Mouse (Mus musculus): ENCODE results near the gene Stt3b. TPM values are rescaled to one million over a fixed set of nuclear protein-coding genes. Genes with fewer than 3 reads are reported as not detected.

Gene Stt3b
- 10 to 100 TPM; 80.9 to 84.0 TPM for total RNA-seq (2021)

DNA sequence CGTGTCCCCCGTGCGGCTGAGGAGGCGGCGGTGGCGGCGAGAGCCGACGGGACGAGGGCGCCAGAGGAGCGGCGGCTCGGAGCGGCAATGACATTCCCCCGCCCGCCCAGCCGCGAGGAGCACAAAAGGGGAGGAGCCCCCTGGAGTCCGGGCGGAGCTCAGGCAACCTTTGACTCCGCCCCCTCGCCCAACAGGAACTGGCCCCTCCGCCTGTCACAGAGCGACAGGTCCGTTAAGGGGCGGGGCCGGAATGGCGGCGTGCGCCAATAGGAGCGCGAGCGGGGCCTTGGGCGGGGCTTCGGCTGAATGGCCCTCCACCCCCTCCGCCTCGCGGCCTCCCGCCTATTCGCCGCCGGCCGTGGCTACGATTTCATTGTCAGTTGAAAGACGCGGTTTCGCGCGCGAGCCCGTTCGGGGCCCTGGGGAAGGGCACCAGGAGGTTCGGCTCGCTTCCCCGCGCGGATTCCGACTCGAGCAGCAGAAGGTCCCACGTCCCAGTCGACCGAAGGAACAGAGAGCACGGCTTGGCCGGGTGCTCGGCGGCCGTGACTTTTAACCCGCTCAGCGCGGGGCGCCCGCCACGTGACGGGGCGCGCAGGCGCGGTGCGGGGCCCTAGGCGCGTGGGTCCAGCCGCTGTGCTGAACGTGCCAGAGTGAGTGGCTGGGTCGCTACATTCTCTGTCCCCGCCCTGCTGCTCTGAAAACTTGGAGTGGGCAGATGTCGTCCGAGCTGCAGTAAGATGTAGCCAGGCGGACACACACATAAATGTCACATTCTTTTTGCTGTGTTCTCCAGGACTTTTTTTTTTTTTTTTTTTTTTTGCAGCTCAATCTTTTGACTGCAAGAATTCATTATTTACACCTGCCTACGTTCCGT is at the start of gene Stt3b:
Gene Stt3b (minus strand): TSS at position 76 of the 877 bp plus-strand sequence.
- DNase-seq, result peak; percentile 100

GRCm38 (mm10) chr9:115358421-115358820 is 48.2 kb upstream of the Stt3b start:
- DNase-seq, result no peak

DNA sequence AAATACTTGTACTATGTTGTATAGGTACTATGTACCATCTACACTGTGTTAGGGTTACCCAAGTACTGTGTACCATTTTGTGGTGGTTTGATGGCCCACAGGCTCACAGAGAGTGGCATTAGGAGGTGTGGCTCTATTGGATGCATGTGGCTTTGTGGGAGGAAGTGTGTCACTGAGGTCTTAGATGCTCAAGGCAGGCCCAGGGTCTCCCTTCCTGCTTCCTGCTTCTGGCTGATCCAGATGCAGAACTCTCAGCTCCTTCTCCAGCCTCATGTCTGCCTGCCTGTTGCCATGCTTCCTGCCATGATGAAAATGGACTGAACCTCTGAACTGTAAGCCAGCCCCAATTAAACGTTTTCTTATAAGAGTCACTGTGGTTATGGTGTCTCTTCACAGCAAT is 47.8 kb upstream of the Stt3b start:
- DNase-seq, result no peak

GRCm38 (mm10) chr9:115356731-115357458 is 46.7 kb upstream of the Stt3b start:
- DNase-seq, result no peak

GRCm38 (mm10) chr9:115355972-115356371 is 45.8 kb upstream of the Stt3b start:
- DNase-seq, result no peak

GRCm38 (mm10) chr9:115349741-115350512 is 39.7 kb upstream of the Stt3b start:
- DNase-seq, result no peak

DNA sequence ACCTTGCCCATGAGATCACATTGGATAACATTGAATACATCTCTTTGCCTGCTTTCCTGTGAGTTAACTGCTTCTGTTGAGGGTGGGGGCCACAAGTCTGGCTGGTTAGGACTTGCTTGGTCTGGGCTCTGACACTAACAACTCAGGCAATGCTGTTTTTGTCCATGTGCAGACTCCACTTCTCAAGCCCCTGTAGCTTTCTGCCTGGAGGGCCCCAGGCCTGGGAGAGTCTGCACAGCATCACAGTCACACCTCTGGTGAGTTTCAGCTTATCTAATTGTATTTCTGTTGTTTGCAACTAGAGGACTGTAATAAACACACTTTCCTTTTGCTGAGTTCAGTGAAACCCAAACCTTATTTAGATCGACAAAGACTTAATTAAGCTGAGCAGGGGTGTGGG is 38.9 kb upstream of the Stt3b start:
- DNase-seq, result no peak

DNA sequence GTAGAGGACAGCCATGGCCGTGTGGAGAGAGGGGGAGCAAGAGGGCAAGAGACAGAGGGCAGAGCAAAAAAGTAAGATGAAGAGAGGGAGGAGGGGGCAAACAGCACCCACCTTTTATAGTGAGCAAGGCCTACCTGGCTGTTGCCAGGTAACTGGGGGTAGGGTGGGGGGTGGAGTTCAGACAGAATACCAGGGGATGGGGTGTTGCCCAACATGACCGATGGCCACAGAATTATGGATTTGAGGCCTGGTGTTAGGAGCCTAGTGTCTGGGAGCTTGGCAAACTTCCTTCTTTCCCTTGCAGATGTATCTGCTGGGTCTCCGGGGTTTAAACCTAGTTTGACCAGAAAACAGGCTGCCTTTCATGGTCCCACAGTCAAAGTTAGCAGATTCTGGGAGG is 34.7 kb upstream of the Stt3b start:
- DNase-seq, result no peak

GRCm38 (mm10) chr9:115341576-115341975 is 31.4 kb upstream of the Stt3b start:
- DNase-seq, result no peak

DNA sequence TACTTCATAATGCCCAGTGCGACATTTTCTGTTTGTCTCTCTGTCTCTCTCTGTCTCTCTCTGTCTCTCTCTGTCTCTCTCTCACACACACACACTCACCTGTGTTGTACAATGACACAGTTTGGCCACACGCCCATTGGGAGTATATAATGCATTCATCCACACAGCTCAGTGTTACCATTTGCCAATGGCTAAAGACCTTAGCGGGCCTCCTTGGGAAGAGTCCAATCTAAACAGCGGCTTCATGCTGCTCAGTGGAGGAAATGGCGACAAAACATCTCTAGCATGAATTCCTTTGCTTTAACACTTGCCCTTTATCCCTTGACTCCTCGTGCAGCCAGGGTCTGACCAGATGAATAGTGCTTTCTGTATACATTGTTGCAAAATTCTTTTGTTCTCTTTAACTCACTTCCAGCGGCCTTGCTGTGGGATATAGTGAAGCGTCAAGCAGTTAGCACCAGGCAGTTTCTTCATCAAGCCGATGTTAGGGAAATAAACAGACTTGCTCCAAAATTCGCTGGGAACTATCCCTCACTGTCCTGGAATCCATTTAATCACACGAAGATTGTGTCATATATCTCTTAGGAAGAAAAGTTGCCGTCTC is 30.1 kb upstream of the Stt3b start:
- peak; percentile 32 for DNase-seq

GRCm38 (mm10) chr9:115338816-115339215 is 28.6 kb upstream of the Stt3b start:
- no peak for DNase-seq

DNA sequence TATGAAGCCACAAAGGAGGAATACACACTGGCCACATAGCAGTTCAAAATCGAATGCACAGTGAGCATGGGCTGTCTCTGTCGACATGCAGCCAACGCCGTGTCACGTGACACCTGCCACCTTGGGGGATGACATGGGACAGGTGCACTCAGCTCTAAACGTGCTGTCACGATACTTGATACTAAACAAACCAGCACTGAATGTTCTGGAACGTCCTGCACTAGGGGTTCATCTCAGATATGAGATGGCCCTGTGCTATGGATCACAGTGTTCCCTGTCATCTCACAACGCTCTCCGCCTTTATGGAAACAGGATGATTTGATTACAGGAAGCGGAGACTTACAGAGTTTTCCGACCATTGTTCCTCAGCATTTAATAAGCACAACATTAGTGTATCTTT is 22.8 kb upstream of the Stt3b start:
- DNase-seq, result no peak

DNA sequence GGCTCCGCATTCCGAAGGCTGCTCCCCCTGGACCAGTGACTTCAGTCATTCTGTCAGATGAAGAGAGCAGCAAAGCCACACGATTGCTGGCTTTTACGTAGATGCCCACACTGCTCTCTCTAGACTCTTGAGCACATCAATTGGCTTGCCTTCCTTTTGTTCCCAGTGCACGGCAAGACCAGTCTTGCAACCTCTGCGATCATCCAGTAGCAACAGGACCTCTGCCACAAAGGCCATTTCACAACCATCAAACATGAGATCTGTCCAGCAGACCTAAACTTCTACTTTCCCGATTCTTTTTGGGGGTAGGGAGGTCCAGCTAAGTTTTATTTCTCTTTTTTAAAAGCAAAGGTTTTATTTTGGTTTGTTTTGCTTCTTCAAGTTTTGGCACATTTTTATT is 22.1 kb upstream of the Stt3b start:
- DNase-seq, result no peak

GRCm38 (mm10) chr9:115330861-115331476 is 20.7 kb upstream of the Stt3b start:
- peak; percentile 41 for DNase-seq

DNA sequence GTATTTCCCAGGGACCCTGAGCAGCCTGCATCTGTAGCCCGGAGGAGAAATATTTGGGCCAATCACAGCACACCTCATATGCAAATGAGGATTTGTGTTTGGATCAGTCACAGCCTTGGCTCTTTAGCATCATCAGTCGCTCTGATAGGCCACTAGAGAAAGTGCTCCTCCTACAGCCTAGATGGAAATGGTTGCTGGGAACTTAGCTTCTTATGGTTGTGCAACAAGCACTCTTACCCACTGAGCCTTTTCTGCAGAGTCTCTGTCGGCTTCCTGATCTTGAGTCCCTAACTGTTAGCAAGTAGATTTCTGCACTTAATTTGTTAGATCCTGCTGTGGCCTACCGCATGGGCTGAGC is 16.3 kb upstream of the Stt3b start:
- no peak for DNase-seq

GRCm38 (mm10) chr9:115325831-115326532 is 15.8 kb upstream of the Stt3b start:
- no peak for DNase-seq

- no peak for DNase-seq
Measured at GRCm38 (mm10) chr9:115323572-115323971, 13.4 kb upstream of the Stt3b start.

GRCm38 (mm10) chr9:115322385-115322784 is 12.2 kb upstream of the Stt3b start:
- DNase-seq, result no peak

DNA sequence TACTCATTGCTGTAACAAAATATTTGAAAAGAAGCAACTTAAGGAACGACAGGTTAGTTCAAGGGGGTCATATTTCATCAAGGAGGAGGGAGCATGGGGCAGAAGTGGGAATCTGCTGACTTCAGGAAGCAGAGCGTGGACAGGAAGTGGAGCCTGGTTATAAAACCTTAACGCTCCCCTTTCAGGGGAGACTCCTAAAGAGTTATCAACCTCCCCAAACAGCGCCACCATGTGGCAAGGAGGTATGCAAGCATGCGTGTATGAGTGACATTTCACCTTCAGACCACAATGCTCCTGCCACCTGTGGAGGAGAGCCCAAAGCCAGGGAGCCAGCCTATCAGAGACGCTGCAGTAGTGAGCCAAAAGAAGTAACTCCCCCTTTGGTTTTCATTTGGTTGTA is 10.8 kb upstream of the Stt3b start:
- DNase-seq, result no peak

- DNase-seq, result no peak
Measured at GRCm38 (mm10) chr9:115320156-115320555, 9.9 kb upstream of the Stt3b start.

- no peak for DNase-seq
Measured at GRCm38 (mm10) chr9:115318621-115319375, 8.6 kb upstream of the Stt3b start.
